Mouse (Mus musculus) MEL (cell line): ENCODE results near the gene Calm3.

Experiments
- CTCF ChIP-seq, 3 experiments: IDR thresholded peaks in 2 of 3; conservative IDR thresholded peaks in 1 of 3; 2 replicates each; pipeline ENCODE4 v1.5.1; 2011 to 2012; ENCODE audit warnings: low read length in 3 of 3, low read depth in 2 of 3, mild to moderate bottlenecking in 2 of 3, improper control_type of control experiment in 1 of 3, inconsistent platforms in 1 of 3, mixed read lengths in 1 of 3, moderate library complexity in 1 of 3; ENCODE audit not compliant: control insufficient read depth in 1 of 3, insufficient read depth in 1 of 3, poor library complexity in 1 of 3, severe bottlenecking in 1 of 3
- HCFC1 ChIP-seq: IDR thresholded peaks from 2 replicates; pipeline ENCODE4 v1.6.1; 2012; ENCODE audit warnings: low read depth, mild to moderate bottlenecking, inconsistent platforms, low read length, improper control_type of control experiment, moderate library complexity
- JUND ChIP-seq: IDR thresholded peaks from 2 replicates; pipeline ENCODE4 v1.6.1; 2011; ENCODE audit warnings: low read depth, mild to moderate bottlenecking, improper control_type of control experiment, low read length
- KAT2A ChIP-seq: conservative IDR thresholded peaks from 2 replicates; pipeline ENCODE4 v1.6.1; 2012; ENCODE audit warnings: low read depth, low read length, improper control_type of control experiment, inconsistent platforms
- MAFK ChIP-seq: IDR thresholded peaks from 2 replicates; pipeline ENCODE4 v1.6.1; 2011; ENCODE audit warnings: low read depth, mild to moderate bottlenecking, low read length, improper control_type of control experiment, borderline replicate concordance

DNA sequence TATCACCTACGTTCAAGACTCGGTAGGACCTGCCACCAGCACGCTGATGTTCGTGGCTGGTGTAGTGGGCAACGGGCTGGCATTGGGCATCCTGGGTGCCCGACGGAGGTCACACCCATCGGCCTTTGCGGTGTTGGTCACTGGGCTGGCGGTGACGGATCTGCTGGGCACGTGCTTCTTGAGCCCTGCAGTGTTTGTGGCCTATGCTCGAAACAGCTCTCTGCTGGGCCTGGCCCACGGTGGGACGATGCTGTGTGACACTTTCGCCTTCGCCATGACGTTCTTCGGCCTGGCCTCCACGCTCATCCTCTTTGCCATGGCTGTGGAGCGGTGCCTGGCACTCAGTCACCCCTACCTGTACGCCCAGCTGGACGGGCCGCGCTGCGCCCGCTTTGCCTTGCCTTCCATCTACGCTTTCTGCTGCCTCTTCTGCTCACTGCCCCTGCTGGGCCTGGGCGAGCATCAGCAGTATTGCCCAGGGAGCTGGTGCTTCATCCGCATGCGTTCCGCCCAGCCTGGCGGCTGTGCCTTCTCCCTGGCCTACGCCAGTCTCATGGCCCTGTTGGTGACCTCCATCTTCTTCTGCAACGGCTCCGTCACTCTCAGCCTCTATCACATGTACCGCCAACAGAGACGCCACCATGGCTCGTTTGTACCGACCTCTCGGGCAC, 16.9 kb downstream of the Calm3 start:
- no peak for TF ChIP-seq KAT2A
- no peak for TF ChIP-seq JUND
- TF ChIP-seq HCFC1, result no peak
- no peak for TF ChIP-seq CTCF (IDR thresholded peaks at IDR 0.05 in 2 of 3, conservative IDR thresholded peaks at IDR 0.05 in 1 of 3; ENCODE audit: control insufficient read depth in 1 of 3, insufficient read depth in 1 of 3, low read depth in 2 of 3, low read length in 3 of 3, poor library complexity in 1 of 3, severe bottlenecking in 1 of 3)
- TF ChIP-seq MAFK, result no peak
